23 mouse cellular contexts compared by ENCODE assay signal in genomic region chr4:116141736-116142135, GRCm38 (mm10). TPM values are rescaled to one million over a fixed set of nuclear protein-coding genes. Genes with fewer than 3 reads are reported as not detected.
"Had no signal": no experiment of that assay in that cellular context is flagged by ENCODE, and none has a peak within 500 bp of the region (broad histone marks: within the 10 kb centered on the region; RNA-seq: fewer than 3 reads in every experiment).

No protein-coding gene starts in this region.

- H3K27me3 ChIP-seq: neural tube, embryonic 15.5 days; stomach, embryonic 15.5 days had no signal

- H3K4me2 ChIP-seq: limb, embryonic 13.5 days; liver, embryonic 15.5 days; midbrain, embryonic 13.5 days; neural tube, embryonic 15.5 days; stomach, embryonic 15.5 days had no signal

- H3K4me3 ChIP-seq: limb, embryonic 13.5 days; liver, embryonic 15.5 days; midbrain, embryonic 13.5 days; myocyte; neural tube, embryonic 15.5 days; stomach, embryonic 15.5 days had no signal

- H3K9me3 ChIP-seq: limb, embryonic 13.5 days; liver, embryonic 15.5 days; midbrain, embryonic 13.5 days; neural tube, embryonic 15.5 days; stomach, embryonic 15.5 days had no signal

- DNase-seq: kidney, adult 11 months; kidney, postnatal 10 days; left cerebral cortex, postnatal 4 days; lung, adult 2 months; lung, postnatal 4 days; thymus, adult 2 months; thymus, postnatal 25 days had no signal

- H3K36me3 ChIP-seq: limb, embryonic 13.5 days; liver, embryonic 15.5 days; midbrain, embryonic 13.5 days; neural tube, embryonic 15.5 days had no signal

- ATAC-seq: lung, postnatal 0 days; midbrain, embryonic 13.5 days had no signal

- H3K9ac ChIP-seq: limb, embryonic 13.5 days; liver, embryonic 15.5 days; midbrain, embryonic 13.5 days; neural tube, embryonic 15.5 days; stomach, embryonic 15.5 days had no signal

- H3K27ac ChIP-seq: limb, embryonic 13.5 days; liver, embryonic 15.5 days; midbrain, embryonic 13.5 days; neural tube, embryonic 15.5 days; stomach, embryonic 15.5 days had no signal

RNA-seq across cellular contexts. Expression of gene Tspan1, which starts 25.7 kb away (rescaled TPM):
- total RNA-seq: layer of hippocampus, postnatal 25 days; left cerebral cortex, postnatal 4 days; megakaryocyte-erythroid progenitor cell, adult 5-6 weeks had no signal
- polyA plus RNA-seq: liver, embryonic 15.5 days; spleen, adult 2 months had no signal

RNA-seq across cellular contexts. Expression of gene 1700042G07Rik, which starts 31.4 kb away (rescaled TPM):
- total RNA-seq: layer of hippocampus, postnatal 25 days; left cerebral cortex, postnatal 10 days; left cerebral cortex, postnatal 4 days; liver, adult 2 months; megakaryocyte-erythroid progenitor cell, adult 5-6 weeks had no signal
- polyA plus RNA-seq: kidney, embryonic 14.5 days; large intestine, adult 2 months; limb, embryonic 13.5 days; liver, adult 2 months; liver, embryonic 15.5 days; lung, adult 2 months; lung, postnatal 0 days; midbrain, embryonic 13.5 days; myocyte; neural tube, embryonic 11.5 days; neural tube, embryonic 15.5 days; spleen, adult 2 months; stomach, embryonic 15.5 days; thymus, adult 2 months; urinary bladder, adult 2 months had no signal
